Mouse (Mus musculus): ENCODE measurements around the gene Rpl22.
A peak's percentile ranks its signal among the peaks of the same experiment; 100 is the strongest.

- peak; percentile 55; the same call in 1 of the 2 replicates for TF ChIP-seq CTCF (IDR thresholded peaks at IDR 0.05; ENCODE audit: extremely low read depth, insufficient read length, insufficient replicate concordance, low read depth, low read length)
- no peak for TF ChIP-seq POLR2A (IDR thresholded peaks at IDR 0.05; ENCODE audit: low read depth, low read length)
Observed at GRCm38 (mm10) chr4:152318517-152319234, 6.9 kb upstream of the Rpl22 start, which contains the start of gene Rnf207.

Measured in small intestine, adult 2 months (tissue).